20 mouse cellular contexts compared by ENCODE assay signal in the genomic region with DNA sequence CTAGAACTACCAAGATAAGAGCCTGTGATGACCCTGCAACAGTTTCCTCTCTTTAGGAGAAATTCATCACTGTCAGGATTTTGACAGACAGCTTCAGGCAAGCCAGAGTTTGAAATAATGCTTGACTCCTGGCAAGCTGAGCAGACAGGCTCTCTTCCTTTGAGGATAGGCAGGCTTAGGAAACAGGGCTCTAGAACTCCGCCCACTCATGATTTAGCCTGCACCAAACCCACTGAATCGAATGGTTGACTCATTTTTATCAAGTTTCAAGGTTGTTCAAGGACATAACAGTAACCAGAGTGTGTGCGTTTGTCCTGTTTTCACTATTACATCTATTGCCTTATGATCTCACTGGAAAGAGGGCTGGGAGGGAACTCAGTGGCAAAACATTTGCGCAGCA. TPM values are rescaled to one million over a fixed set of nuclear protein-coding genes. Genes with fewer than 3 reads are reported as not detected.
DNase-seq lines count a peak whose midpoint lies in the region; ATAC-seq lines count a peak whose summit lies in the region.
"Had no signal": no experiment of that assay in that cellular context is flagged by ENCODE, and none has a peak within 500 bp of the region (broad histone marks: within the 10 kb centered on the region; RNA-seq: fewer than 3 reads in every experiment).

No protein-coding gene starts in this region.

- intact Hi-C loops in left cerebral cortex, postnatal 10 days (cut with DNase I), result no loop called here

- no peak for ATAC-seq in CD4-positive, CD25-positive, alpha-beta regulatory T cell, adult 4 months
- ATAC-seq: activated CD4-positive, CD25-positive, alpha-beta regulatory T cell, adult 4 months; forebrain, embryonic 13.5 days; forebrain, embryonic 15.5 days; forebrain, postnatal 0 days; Patski had no signal

- peak; percentile 74 for DNase-seq in adrenal gland, adult 2 months
- DNase-seq in adrenal gland, adult 18-20 months (ENCODE audit: low spot score in 2 of 2), result no peak
- peak; percentile 18 for DNase-seq in 3T3-L1 (ENCODE audit: low read depth, low spot score)
- DNase-seq in NIH3T3 (ENCODE audit: low read depth), result peak; percentile 38
- peak; percentile 48 for DNase-seq in adrenal gland, postnatal 14 days
- no peak for DNase-seq in cerebellum, postnatal 10 days
- no peak for DNase-seq in left cerebral cortex, postnatal 10 days (ENCODE audit: extremely low spot score in 1 of 2, low spot score in 2 of 2)
- DNase-seq: B cell, adult 2 months; cerebellum, adult 11 months; cerebellum, adult 18-20 months; cerebellum, adult 8-10 months; cerebellum, adult 9-11 months; cerebellum, postnatal 25 days; forebrain, postnatal 0 days had no signal

RNA-seq across cellular contexts. Expression of a gene that starts 18.8 kb away (rescaled TPM):
- total RNA-seq in adrenal gland, adult 2 months (2021), result 1 to 10 TPM; 4.4 to 5.7 TPM
- polyA plus RNA-seq in adrenal gland, adult 2 months (2012; rRNA removed), result 6.1 and 8.5 TPM in 2 replicates
- 1 to 10 TPM; 2.6 to 6.5 TPM for total RNA-seq in adrenal gland, adult 18-20 months (2021)
- 10.6 and 10.7 TPM in 2 replicates for total RNA-seq in adrenal gland, postnatal 14 days (2021)
- polyA plus RNA-seq in CD4-positive, CD25-positive, alpha-beta regulatory T cell, adult 4 months (2017; shearing (Covaris generic)), result 1 to 10 TPM; 7.2 to 9.0 TPM
- total RNA-seq in left cerebral cortex, postnatal 10 days (2021), result 10 to 100 TPM in 1 of 2 experiments, 1 to 10 TPM in 1; 9.6 to 12.2 TPM
- total RNA-seq: MEL had no signal

Comparison
In these comparisons a context has a peak if more than half of its experiments do, and no peak if none do; other contexts are left out.
1. DNase-seq: peak in adrenal gland, adult 2 months (single experiment), 3T3-L1 (single experiment), NIH3T3 (single experiment) and adrenal gland, postnatal 14 days (single experiment); none in adrenal gland, adult 18-20 months (0 of 2), cerebellum, postnatal 10 days (0 of 2) and left cerebral cortex, postnatal 10 days (0 of 2).